Mouse (Mus musculus) kidney, adult 8-10 months (tissue): ENCODE data around the gene Dazap2.
A peak's percentile ranks its signal among the peaks of the same experiment; 100 is the strongest.
"Not testable (repeated sequence)": the region's sequence is repeated elsewhere in the genome, so short reads cannot be mapped to it uniquely, and the experiment has no call there.

Experiments used
- DNase-seq, 2 experiments: peaks; one replicate each; pipeline ENCODE4 v3.0.0; 2022

Gene Dazap2

DNA sequence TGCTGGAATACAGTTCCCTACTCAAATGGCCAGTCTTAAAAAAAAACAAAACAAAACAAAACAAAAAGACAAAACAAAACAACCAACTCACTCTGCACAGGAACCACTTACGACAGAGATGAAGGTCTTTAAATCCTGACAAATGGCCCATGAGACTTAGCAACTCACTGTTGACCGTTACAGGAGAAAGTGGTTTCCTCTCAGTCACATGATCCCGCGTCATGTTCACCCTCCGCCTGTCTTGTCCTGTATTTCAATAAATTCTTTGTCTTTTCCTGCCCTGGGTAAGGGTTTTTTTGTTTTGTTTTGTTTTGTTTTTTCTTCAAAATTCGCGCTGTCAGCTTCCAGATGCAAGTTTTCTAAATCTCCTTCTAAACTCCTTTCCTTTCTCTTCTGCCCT is 3.2 kb upstream of the Dazap2 start:
- no peak for DNase-seq

DNA sequence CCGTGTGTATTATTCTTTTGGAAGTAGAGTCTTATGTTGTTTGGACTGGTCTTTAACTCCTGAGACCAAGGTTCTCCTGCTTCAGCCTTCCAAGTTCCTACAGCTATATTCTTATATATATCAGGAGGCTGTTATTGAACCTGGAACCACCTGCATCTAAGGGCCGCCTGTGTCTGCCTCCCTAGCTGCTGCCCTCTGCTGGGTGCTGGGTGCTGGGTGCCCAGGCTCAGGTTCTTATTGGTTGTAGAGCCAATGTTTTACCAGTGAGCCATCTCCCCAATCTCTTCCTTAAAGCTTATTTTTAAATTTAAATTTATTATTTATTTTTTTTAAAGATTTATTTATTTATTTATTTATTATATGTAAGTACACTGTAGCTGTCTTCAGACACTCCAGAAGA is 2.7 kb upstream of the Dazap2 start:
- DNase-seq, result no peak

DNA sequence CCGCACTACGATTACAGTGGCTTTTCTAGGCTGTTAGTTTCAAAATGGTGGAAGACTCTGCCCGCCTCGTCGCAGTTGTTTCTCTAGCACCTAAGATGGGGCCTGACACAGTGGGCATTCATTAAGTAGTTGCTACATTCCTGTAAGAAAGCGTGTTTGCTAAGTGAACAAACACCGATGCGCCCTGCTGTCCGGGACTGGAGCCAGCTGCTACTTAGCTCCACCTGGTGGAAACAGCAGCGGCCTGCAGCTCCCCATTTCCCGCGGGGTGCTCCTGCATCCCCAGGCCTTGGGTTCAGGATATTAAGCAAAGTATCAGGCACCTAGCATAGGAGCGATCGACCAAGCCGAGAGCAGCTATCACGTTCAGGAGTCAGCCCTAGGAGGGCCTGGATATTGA is 1.6 kb upstream of the Dazap2 start:
- DNase-seq, result peak; percentile 68 to 78

DNA sequence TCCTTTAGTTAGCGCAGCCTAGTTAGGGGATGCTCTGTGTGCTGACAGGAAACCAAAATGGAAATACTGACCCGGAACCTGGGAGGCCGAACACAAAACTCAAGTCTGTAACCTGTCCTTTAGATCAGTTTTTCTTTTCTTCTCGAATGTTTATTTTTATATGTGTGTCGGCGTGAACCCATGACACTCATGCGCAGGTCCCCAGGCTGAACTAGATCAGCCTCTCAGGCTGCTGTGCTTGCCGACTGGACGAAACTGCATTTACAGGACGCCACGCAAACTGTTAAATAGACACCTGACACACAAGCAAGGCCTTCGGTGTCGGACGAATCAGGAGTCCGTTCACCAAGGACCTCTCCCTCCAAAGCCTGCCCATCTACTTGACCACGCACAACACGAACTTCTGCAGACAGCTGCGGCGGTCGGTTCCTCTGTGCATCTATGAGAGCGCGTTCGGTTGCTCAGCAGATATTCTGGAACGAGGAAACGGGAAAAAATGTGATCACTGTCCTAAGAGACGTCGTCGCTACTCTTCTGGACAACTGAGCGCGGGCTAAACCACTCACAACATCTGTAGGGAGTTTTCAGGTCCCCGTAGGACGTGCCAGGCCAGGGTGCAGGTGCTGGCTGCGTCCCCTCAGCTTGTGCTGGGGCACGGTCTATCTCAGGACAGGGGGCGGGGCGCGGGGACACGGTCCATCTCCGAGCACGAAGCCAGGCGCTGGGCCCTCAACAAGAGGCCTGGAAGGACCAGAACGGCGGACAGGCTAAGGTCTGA is 742 bp upstream of the Dazap2 start:
- DNase-seq, result no peak

DNA sequence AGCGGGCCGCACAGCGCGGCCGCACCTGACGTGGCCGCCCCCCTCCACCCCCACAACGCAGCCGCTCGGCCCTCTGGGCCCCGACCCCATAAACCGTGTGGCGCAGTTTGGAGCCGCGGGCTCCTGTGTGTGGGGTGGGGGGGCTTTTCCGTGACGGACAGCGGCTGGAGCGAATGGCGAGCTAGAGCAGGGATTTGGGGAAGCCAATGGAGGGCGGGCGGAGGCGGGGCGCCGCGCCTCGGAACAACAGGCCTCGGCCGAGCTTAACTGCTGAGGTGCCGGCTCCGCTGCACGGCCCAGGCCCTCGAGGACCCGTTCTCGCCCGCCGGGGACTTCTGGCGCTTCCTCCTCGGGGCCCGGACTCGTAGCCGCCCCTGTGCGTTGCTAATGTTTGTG is 674 bp downstream of the Dazap2 start:
- peak; percentile 84 to 88 for DNase-seq

DNA sequence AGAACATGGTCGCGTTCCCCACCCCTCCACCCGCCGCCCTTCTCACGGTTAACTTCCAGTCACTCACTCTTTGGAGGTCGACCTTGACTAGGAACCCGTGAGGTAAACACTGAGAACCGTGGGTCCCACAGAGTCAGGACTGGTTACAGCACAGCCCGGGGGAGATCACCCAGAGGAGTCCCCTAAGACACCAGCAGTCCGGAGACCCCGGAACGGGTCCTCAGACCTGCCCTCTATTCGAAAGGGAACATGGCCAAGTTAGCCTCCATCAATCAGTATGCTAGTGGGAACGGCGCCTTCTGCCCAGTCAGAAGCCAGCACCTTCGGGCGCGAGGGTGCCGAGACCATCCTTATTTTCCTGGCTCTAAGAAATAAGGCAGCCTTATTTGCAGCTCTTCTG is 1.1 kb downstream of the Dazap2 start:
- no peak for DNase-seq

DNA sequence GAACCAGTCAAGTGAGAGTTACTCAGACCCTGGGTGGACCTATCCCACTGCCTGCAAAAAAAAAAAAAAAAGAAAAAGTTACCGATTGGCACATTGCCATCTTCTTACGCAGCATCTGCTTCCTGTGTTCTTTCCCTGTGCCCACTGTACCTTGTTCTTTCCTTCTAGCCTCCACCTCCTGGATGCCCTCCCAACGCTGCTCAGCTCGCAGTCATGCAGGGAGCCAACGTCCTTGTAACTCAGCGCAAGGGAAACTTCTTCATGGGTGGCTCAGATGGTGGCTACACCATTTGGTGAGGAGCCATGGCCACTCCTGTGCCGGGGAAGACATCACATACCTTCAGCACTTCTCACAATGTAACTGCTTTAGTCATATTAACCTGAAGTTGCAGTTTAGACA is 4.1 kb downstream of the Dazap2 start:
- no peak for DNase-seq

DNA sequence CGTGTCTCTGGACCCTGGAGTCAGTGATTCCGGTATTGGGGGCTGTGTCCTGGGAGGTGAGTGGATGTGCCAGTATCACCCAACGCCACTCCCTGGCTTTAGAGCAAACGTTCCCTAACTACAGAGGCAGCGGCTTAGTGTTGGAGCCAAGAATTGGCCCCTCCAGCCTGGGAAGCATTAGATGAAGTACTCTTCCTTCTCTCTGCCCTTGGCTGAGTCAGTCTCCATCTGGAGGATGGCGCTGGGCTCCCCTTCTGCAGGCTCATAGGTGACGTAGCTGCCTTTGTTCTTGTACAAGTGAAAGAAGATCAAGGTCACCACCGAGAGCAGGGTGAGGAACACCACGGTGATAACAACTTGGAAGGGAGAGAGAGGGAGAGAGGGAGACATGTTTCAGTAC is 6.5 kb downstream of the Dazap2 start:
- not testable (repeated sequence) for DNase-seq

DNA sequence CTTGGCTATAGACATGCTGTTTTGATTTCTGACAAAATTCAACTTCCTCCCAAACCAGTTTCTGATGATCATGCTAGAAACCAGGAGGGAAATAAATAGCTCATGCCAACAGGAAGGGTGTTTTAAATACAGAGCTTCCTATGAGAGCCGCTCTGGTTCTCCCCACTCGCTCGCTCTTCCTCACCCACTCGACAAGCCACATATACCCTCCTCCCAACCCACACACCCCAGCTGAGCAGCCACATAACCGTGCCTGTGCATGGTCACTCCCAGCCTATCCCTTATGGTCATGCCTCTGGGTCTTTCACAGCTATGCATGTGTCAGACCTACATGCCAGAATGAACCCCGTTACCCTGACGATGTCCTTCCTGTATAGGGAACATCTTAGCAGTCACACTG is 7.0 kb downstream of the Dazap2 start:
- DNase-seq, result no peak

DNA sequence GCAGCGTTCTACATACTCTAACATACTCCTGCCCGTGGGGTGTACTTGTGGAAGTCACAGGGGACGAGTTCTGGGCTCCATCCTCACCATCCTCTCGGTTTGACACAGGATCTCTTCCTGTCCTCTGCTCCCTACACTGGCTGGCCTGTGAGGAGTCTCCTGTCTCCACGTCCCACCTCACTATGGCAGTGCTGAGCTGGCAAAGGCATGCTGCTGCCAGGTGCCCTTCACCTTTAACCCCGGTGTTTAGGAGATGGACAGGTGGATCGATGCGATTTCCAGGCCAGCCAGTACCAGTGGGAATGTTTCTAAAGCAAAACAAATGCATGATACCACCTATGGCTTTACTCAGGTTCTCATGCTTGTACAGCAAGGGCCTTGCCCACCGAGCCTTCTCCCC is 8.6 kb downstream of the Dazap2 start:
- DNase-seq, result no peak

DNA sequence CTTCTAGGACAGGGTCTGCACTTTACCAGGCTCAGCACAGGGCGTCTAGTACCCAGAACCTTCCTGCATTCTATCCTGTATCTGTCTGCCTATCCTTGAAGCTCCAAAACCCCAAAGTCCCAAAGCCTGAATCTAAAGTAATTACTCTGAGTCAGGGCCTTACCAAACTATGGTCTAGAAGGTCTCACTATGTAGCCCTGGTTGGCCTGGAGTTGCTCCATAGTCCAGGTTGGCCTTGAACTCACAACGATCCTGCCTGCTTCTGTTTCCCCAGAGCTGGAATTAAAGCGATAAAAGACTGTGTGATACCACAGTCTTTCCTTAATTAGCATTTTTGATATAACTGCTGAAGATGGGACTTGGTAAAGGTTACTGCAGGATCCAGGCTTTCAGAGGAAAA is 9.3 kb downstream of the Dazap2 start:
- DNase-seq, result no peak

DNA sequence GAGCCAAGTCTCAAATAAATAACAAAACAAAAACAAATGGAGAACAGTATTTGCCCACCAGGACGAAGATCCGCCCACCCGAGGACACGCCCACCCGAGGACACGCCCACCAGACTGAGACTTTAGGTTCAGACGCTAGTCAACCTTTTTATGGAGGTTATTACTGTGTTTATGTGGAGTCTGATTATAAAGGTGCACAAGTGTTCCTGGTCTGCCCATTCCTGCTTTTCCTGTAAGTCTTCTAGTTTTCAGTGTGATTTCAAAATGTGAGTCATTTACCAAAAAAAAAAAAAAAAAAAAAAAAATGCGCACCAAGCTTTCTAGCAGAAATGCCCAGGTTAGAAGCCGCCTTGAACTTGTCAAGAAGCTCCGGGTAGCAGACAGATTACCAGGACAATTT is 12.1 kb downstream of the Dazap2 start:
- no peak for DNase-seq

DNA sequence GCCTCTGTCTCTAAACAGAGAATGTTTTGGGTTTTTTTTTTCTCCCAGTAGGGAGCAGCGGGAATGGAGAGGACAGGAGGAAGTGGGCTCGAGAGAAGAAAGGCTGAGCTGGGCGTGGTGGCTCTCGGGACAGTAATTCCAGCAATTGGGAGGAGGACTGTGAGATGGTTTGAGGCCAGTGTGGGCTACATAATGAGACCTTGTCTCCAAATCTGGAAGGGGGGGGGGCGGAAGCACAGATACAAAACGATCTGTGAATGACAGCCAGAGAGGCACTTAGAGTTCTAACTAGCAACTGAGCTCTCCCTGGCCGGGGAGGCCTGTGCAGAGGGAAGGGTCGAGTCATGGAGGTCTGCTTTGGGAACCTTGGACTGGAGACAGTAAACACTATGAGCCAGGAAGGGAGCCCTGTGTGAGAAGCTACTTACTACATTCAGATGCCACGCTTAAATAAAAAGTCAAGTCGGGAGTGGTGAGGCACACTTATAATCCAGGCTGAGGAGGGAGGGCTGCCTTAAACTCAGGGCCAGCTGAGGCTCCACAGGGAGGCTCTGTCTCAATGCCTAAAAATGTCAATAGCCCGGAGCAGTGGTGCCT is 12.7 kb downstream of the Dazap2 start:
- no peak for DNase-seq

DNA sequence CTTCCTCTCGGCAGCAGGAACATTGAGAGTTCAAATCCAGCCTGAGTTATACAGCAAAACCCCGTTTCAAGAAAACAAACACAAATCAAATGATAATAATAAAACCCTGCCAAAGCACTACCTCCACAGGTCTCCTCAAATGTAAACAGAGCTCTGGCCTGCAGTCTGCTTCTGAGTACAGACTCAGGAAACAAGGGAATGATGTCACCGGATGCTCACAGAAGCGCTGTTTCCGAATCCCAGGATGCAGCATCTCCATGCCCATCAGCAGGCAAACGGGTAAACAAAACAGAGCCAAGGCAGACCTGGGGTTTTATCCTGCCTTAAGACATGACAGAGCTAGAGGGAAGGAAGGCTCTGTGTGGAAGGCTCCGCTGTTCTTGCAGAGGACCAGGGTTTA is 13.6 kb downstream of the Dazap2 start:
- DNase-seq, result no peak

DNA sequence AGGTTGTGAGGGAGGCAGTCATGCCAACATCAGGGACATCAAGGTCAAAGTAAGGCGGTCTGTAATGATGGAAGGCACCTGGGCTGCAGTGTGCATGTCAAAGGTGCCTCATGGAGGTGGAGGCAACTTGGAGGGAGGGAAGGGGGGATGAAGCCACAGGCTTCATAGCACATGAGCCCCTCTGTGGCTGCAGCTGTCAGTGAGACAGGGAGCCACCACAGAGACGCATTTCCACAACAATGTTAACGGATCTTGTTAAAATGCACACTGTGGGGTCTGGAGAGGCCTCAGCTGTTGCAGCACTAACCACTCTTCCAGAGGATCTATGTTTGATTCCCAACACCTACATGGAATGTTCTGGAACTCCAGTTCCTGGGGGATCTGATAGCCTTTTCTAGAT is 15.0 kb downstream of the Dazap2 start:
- no peak for DNase-seq

DNA sequence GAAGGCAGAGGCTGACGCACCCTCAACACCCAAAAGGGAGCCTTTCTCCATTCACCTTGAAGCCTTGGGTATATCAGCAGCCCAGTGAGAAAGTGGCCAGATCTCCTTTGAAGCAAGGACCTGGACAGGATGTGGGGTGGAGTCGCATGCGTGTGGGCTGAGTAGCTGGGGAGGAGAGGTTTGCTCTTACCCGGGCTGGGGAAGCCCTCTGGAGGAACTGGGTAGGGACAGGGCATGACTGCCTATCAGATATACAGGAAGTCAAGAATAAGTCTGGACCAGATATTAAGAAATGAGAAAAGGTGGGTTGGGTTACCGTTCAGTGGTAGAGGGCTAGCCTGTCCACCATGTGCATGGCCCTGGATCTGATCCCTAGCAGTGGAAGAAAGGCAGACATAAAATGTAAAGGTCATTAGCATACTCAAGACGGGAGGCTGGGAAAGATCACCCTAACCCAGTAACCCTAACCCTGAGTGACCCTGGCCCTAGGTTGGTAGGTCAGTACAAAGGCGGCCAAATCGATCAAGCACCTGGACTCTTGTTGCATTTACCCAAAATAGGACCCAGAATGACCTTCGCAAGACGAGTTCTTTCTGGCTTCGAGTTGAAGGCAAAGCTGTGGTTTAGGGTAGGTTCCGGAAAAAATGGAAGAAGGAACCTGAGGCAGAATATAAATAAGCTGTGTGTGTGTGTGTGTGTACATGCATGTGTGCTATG is 16.5 kb downstream of the Dazap2 start:
- no peak for DNase-seq

DNA sequence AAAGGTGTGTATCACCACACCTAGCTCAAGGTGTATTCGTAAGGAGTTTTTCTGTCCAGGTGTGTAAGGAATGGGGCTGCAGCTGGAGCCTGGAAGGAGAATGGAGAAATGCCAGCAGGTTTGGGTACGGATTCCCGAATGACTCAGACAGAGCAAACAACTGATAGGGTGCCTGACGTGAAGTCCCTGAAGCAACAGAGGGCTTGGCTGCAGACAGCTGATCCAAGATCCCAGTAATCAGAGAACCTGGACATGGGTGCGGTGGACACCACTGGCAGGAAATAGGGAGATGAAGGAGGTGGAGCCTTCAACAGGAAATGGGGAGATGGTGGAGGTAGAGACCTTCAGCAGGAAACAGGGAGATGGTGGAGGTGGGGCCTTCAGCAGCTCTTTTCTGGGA is 17.2 kb downstream of the Dazap2 start:
- no peak for DNase-seq

DNA sequence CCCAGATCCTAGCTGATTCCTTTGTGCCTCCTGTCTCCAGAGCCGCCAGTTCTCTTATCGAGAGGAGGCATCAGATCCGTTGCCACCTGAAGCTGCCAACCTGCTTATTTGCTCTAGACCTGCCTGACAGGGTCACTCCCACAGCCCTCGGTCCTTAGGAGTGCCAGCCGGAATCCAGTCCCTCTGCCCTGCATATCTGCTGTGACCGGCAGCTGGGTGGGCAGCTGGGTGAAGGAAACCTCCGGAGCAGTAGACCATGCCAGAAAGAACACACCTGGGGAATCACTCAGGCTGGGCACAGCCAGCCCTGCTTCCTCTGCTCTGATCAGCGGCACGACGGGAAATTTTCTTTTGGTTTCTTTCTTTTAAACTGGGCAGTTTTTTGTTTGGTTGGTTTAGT is 18.2 kb downstream of the Dazap2 start:
- no peak for DNase-seq

DNA sequence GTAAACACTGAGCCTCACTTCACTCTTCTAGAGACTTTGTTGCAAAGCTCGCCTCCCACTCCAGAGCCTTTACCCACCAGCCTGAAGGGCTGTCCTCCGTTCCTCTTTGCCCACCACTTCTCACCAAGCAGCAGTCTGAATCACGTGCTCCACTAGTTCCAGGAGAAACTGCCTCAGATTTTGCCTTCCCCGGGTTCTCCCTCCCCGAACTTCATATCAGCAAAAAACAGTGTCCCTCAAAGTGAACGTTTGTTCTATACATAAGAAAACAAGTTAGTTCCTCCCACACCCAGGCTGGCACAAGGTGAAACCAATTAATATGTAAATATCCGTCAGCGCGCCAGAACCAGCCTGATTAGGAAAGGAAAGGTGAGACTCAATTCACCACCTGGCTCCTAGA is 20.1 kb downstream of the Dazap2 start:
- DNase-seq, result no peak

DNA sequence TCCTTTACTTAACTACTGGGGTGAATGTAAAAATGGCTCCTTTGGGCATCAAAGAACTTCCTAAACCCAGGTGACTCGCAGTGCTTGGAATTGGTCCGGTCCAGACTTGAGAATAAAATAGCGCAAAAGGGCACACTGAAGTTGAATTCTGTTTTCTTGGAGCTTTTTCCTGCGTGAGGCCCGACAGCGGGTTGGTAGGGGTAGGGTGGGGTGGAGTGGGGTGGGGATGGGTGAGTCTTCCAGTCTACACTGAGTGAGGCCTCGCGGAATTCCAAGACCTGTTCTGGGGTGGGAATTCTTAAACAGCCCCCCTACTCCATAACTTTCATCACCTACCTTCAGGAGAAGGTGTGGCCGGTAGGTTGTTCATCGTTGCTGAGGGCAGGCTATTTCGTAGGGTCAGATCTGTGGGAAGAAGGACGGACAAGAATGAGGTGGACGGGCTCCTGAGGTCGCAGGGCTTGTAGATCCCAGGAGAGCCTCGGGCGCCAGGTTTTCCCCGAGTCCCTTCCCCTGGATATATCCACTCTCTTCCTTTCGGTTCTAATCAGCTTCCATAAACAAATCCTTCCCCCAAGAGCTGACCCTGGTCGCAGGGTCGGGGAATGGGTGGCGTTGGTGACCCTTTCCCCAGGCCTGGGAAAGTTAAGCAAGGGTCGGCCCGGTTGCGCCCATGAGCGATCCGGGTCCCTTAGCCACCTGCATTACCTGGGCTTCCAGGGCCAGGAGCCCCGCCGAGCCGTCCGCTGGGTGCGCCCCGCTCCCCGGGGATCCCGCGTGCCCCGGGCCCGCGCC is 20.9 kb downstream of the Dazap2 start:
- DNase-seq, result no peak

DNA sequence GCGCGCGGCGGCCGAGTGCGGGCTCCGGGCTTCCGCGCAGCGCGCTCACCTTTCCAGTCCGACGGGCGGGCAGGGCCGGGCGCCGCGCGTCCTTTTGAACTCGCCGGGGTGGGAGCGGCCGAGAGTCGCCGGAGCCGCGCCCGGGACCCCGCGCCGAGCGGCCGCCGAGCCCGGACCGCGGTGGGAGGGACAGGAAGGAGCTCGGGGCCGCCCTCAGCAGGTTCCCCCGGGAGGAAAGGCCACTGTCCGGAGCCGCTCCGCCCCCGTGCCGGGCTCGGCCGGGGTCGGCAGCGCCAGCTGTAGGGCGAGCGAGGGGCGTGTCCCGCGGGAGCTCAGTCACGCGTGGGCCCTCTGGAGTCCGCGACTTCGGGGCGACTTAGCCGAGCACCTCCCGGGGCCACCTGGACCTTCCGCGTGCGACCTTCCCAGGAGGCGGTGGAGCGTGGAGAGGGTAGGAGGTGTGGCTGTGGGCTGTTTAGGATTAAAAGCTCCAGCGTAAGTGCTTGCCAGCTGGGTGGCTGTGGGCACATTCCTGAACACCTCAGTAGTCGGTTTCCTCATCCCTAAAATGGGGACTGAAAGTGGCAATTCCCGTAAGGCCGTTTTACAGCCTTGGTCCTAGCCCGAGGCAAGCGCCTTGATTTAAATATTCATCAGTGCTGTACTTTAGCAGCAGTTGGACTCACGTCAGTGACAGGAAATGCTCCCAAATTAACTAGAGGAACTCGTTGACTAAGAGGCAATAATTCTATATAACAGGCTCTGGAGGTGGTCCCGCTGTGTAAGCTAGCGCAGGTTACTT is 21.8 kb downstream of the Dazap2 start, which contains the start of gene Smagp:
Gene Smagp, minus strand, starts transcription at position 241 of the 802 bp plus-strand sequence.
- peak; percentile 86 to 90 for DNase-seq

DNA sequence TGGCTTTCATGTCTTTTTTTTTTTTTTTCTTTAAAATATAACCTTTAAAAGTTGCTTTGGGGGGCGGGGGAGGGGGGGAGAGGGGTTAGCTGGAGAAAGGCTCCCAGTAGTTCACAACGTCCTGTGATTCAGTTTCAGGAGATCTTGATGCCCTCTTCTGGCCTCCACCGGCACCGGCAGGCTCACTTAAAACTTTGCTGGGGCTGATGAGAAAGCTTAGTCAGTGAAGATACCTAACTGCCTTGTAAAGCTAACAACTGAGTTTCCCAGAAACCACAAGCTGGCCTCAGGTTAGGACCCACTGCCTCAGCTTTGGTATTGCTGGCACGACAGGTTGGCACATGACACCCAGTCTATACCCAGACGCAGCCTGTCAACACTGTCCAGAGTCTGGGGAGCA is 22.5 kb downstream of the Dazap2 start:
- peak in 1 of 2 experiments; percentile 65 for DNase-seq
